Mouse (Mus musculus) brain, embryonic 14.5 days (tissue): ENCODE results near the gene Mepce. TPM values are rescaled to one million over a fixed set of nuclear protein-coding genes. Genes with fewer than 3 reads are reported as not detected.

Experiments used
- DNase-seq: peaks from one replicate; pipeline ENCODE4 v3.0.0-alpha.2; 2011; ENCODE audit warnings: low read depth
- CTCF ChIP-seq: fragments of 200-500 bp; IDR thresholded peaks from 2 replicates; pipeline ENCODE4 v1.5.1; 2012; ENCODE audit warnings: inconsistent platforms, mild to moderate bottlenecking, moderate library complexity, borderline replicate concordance; ENCODE audit not compliant: insufficient read depth, insufficient read length; ENCODE audit errors: extremely low read depth
- POLR2A ChIP-seq: fragments of 200-500 bp; IDR thresholded peaks from 2 replicates; pipeline ENCODE4 v1.6.1; 2012; ENCODE audit warnings: mild to moderate bottlenecking, inconsistent platforms, borderline replicate concordance; ENCODE audit not compliant: poor library complexity, insufficient read depth, insufficient read length, severe bottlenecking; ENCODE audit errors: extremely low read depth
- polyA plus RNA-seq: library from polyadenylated mRNA; depleted of rRNA; stranded (reverse); fragments of >200 nt; gene quantifications from 2 replicates; pipeline ENCODE4 v1.2.3, GENCODE M21; 2012

Gene Mepce
- polyA plus RNA-seq, 1 experiment, result 38.5 TPM

- DNase-seq, result peak; percentile 100
- TF ChIP-seq CTCF (no peak), POLR2A (peak; percentile 65; the same call in 1 of the 2 replicates)
Observed at GRCm38 (mm10) chr5:137786109-137786942, 1.1 kb downstream of the Mepce start.

DNA sequence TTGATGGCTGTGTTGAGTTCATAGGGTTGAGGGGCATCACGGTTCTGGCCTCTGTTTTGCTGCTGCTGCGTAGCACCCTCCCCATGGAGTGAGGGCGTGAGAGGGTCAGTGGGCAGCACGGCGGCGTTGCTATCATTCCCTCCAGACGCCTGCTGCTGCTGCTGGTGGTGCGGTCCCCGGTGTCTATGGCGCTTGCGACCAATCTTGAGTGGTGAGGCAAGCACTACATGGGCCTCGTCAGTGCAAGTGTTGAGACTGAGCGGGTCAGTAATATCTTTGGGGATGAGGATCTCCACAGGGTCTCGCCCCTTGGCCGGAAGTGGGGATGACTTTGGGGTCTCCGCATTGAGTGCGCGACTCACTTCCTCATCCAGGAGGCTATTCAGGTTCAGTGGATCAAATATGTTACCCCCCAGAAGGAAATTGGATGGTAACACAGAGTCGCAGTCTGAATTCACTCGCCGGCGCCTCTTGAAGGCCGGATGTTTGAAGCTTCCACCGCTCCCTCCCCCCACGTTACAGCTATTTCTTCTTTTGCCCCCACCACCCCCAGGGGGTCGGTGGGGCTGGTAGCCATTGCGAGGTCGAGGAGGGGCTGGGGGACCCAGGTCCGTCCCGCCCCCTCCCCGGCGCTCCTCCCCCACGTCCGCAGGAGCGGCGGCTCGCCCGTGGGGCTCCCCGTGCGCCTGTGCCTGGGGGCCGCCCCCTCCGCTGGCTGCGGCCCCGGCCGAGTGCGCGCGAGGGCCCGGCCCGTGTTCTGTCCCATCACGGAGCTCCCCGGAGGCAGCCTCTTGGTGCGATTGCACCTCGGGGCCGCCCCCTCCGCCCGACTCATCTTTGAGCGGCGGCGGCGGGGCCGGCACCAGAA is 2.1 kb downstream of the Mepce start:
- DNase-seq, result peak; percentile 33
- no peak for TF ChIP-seq POLR2A
- no peak for TF ChIP-seq CTCF

DNA sequence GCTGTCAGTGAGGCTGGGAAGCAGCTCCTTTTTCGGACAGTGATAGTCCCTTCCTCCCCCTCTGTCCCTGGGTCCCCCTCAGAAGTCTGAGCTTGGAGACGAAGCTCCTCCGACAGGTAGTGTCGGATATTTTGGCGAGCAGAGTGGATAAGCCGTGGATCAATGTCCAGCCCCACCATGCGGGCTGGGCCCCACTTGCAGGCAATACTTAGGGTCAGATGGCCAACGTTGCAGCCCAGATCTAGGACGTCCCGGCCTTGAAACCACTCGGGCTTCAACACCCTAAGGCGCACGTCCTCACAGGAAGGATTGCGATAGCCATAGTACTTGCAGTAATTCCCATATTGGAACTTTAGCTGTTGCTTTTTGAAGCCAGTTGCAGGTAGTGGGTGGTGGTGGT is 2.9 kb downstream of the Mepce start:
- DNase-seq, result no peak
- TF ChIP-seq CTCF (no peak), POLR2A (no peak)

GRCm38 (mm10) chr5:137783901-137784540 is 3.4 kb downstream of the Mepce start:
- no peak for DNase-seq
- TF ChIP-seq POLR2A (no peak), CTCF (no peak)

DNA sequence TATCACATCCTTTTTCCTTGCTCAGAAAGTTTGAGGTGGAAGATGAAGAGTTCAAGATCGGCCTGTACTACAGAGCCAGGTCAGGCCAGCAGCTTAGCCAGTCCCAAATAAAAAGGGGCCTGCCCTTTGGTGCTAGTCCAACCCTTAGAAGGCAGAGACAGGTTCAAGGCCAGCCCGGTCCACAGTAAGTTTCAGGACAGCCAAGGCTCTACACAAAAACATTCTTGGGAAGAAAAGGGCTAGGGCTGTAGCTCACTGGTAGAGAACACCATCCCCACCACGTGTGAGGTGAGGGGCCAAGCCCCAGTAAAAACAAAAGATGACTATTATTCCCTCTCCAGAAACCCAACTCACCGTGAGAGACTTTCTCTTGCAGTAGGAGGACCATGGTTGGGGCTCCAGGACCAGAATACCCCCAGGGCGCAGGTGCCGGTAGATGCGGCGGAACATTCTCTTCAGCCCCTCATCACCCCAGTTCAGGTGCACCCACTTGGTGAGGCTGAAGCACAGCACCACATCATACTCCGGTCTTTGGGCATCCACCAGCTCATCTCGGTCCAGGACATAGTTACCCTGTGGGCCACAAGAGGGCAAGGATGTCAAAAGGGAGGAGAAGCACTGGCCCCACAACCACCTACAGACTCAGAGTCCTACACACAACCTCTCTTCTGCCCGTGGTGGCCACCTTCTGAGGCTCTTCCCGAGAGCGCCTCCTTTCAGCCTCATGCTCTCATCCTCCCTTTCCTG is 4.5 kb downstream of the Mepce start:
- DNase-seq, result no peak
- TF ChIP-seq POLR2A, result no peak
- no peak for TF ChIP-seq CTCF

- TF ChIP-seq CTCF, result no peak
- no peak for TF ChIP-seq POLR2A
- DNase-seq, result no peak
Observed at GRCm38 (mm10) chr5:137781661-137782060, 5.8 kb downstream of the Mepce start.

- no peak for TF ChIP-seq POLR2A
- TF ChIP-seq CTCF, result no peak
- no peak for DNase-seq
Observed at GRCm38 (mm10) chr5:137779053-137779933, 8.2 kb downstream of the Mepce start.

GRCm38 (mm10) chr5:137778635-137779034 is 8.8 kb downstream of the Mepce start, which contains the start of gene Ppp1r35:
Gene Ppp1r35, plus strand, starts transcription at chr5:137778849.
- TF ChIP-seq POLR2A (no peak), CTCF (no peak)
- peak; percentile 99 for DNase-seq

DNA sequence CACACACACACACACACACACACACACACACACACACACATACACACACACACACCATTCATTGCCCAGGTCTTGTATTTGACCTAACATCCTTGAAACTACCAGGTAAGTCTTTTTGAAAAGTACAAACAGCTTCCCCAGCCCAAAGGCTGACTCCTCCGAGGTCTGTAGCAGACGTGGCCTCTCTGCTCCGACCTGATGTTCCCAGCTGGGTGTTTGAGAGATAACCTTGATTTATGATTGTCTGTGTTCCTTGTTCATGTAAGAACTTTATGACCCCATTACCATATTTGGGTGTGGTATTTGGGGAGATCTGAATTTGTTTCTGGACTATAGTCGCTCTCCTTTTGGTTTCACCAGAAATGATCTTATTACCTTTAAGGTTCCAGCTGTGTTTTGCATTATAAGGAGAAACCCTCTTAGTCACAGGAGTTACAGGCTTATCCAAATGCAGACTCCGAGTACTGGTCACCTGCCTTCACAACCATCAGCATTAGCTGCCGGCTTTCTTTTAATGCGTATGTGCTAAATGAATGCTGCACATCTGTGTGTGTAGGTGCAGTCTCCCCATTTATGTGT is 10.1 kb downstream of the Mepce start:
- no peak for DNase-seq
- TF ChIP-seq POLR2A (no peak), CTCF (no peak)
